Mouse (Mus musculus) CH12.LX (cell line): ENCODE data around the gene Nenf. TPM values are rescaled to one million over a fixed set of nuclear protein-coding genes. Genes with fewer than 3 reads are reported as not detected.

ENCODE experiments used
- DNase-seq: peaks from one replicate; pipeline ENCODE4 v3.0.0-alpha.2; 2013; ENCODE audit errors: extremely low read depth
- H3K27ac ChIP-seq: 2 replicates; pipeline ENCODE4 v1.5.1; 2012; ENCODE audit warnings: low read depth, mild to moderate bottlenecking, control low read depth, moderate library complexity; ENCODE audit not compliant: insufficient read depth
- H3K27me3 ChIP-seq: replicated peaks from 2 replicates; pipeline ENCODE3; 2012; ENCODE audit warnings: inconsistent platforms
- H3K36me3 ChIP-seq, 2 experiments: replicated peaks in 1 of 2; 2 replicates each; pipeline versions ENCODE3 to v1.6.1; 2012; ENCODE audit warnings: inconsistent platforms in 1 of 2, low read length in 1 of 2, mild to moderate bottlenecking in 1 of 2, mixed read lengths in 1 of 2, moderate library complexity in 1 of 2; ENCODE audit not compliant: control insufficient read depth in 1 of 2, insufficient read depth in 1 of 2
- H3K4me1 ChIP-seq, 2 experiments: 2 replicates each; pipeline ENCODE4 v1.6.1; 2012; ENCODE audit warnings: inconsistent platforms in 1 of 2, moderate library complexity in 1 of 2; ENCODE audit not compliant: insufficient read depth in 2 of 2, control insufficient read depth in 1 of 2
- H3K4me2 ChIP-seq: 2 replicates; pipeline ENCODE4 v1.6.1; 2012; ENCODE audit warnings: low read depth, mild to moderate bottlenecking, control low read depth; ENCODE audit not compliant: poor library complexity, insufficient read depth, severe bottlenecking
- H3K4me3 ChIP-seq, 3 experiments: fragments of 150-350 bp in 1 of 3; sonication (generic) in 1 of 3; replicated peaks in 1 of 3; 2 replicates each; pipeline versions ENCODE3 to v1.5.1; 2011 to 2012; ENCODE audit warnings: low read depth in 2 of 3, low read length in 2 of 3, mild to moderate bottlenecking in 2 of 3, moderate library complexity in 2 of 3, control low read depth in 1 of 3, improper control_type of control experiment in 1 of 3, inconsistent platforms in 1 of 3, mixed read lengths in 1 of 3; ENCODE audit not compliant: poor library complexity in 1 of 3
- H3K79me2 ChIP-seq: replicated peaks from 2 replicates; pipeline ENCODE4 v1.6.1; 2012; ENCODE audit warnings: mild to moderate bottlenecking, moderate library complexity; ENCODE audit not compliant: control insufficient read depth, poor library complexity, insufficient read depth, severe bottlenecking; ENCODE audit errors: extremely low read depth
- H3K9ac ChIP-seq: 2 replicates; pipeline ENCODE4 v1.6.1; 2012; ENCODE audit warnings: low read depth, mild to moderate bottlenecking, control low read depth, moderate library complexity; ENCODE audit not compliant: insufficient read depth
- H3K9me3 ChIP-seq: replicated peaks from 2 replicates; pipeline ENCODE3; 2012; ENCODE audit warnings: low read length, inconsistent platforms, mixed read lengths
- CHD1 ChIP-seq: IDR thresholded peaks from 2 replicates; pipeline ENCODE4 v1.6.1; 2012; ENCODE audit warnings: low read depth, low read length, improper control_type of control experiment, inconsistent platforms
- CHD2 ChIP-seq: IDR thresholded peaks from 2 replicates; pipeline ENCODE4 v1.6.1; 2011; ENCODE audit warnings: low read length, improper control_type of control experiment
- CTCF ChIP-seq, 2 experiments: IDR thresholded peaks in 1 of 2; conservative IDR thresholded peaks in 1 of 2; 2 replicates each; pipeline ENCODE4 v1.5.1; 2011 to 2012; ENCODE audit warnings: low read depth in 2 of 2, low read length in 2 of 2, improper control_type of control experiment in 1 of 2, inconsistent platforms in 1 of 2, mild to moderate bottlenecking in 1 of 2, moderate library complexity in 1 of 2
- ELF1 ChIP-seq: IDR thresholded peaks from 2 replicates; pipeline ENCODE4 v1.6.1; 2014; ENCODE audit warnings: low read depth, mild to moderate bottlenecking, inconsistent platforms, low read length, improper control_type of control experiment
- EP300 ChIP-seq: IDR thresholded peaks from 2 replicates; pipeline ENCODE4 v1.6.1; 2011; ENCODE audit warnings: low read length, improper control_type of control experiment
- ETS1 ChIP-seq: conservative IDR thresholded peaks from 2 replicates; pipeline ENCODE4 v1.6.1; 2012; ENCODE audit warnings: low read depth, mild to moderate bottlenecking, inconsistent platforms, low read length, improper control_type of control experiment, moderate library complexity
- GABPA ChIP-seq: IDR thresholded peaks from 2 replicates; pipeline ENCODE4 v1.6.1; 2012; ENCODE audit warnings: low read depth, low read length, improper control_type of control experiment, inconsistent platforms; ENCODE audit not compliant: insufficient replicate concordance
- HCFC1 ChIP-seq: IDR thresholded peaks from 2 replicates; pipeline ENCODE4 v1.6.1; 2012; ENCODE audit warnings: low read depth, mild to moderate bottlenecking, inconsistent platforms, low read length, improper control_type of control experiment
- IRF4 ChIP-seq: IDR thresholded peaks from 2 replicates; pipeline ENCODE4 v1.6.1; 2014; ENCODE audit warnings: low read depth, mild to moderate bottlenecking, inconsistent platforms, low read length, improper control_type of control experiment
- JUN ChIP-seq: IDR thresholded peaks from 2 replicates; pipeline ENCODE4 v1.6.1; 2011; ENCODE audit warnings: low read depth, mild to moderate bottlenecking, low read length, improper control_type of control experiment, moderate library complexity; ENCODE audit not compliant: insufficient read depth
- JUND ChIP-seq: conservative IDR thresholded peaks from 2 replicates; pipeline ENCODE4 v1.6.1; 2011; ENCODE audit warnings: low read depth, low read length, improper control_type of control experiment
- MAFK ChIP-seq: IDR thresholded peaks from 2 replicates; pipeline ENCODE4 v1.6.1; 2011; ENCODE audit warnings: low read length, improper control_type of control experiment; ENCODE audit not compliant: insufficient replicate concordance
- MEF2A ChIP-seq: IDR thresholded peaks from 2 replicates; pipeline ENCODE4 v1.6.1; 2014; ENCODE audit warnings: low read depth, mild to moderate bottlenecking, inconsistent platforms, low read length, improper control_type of control experiment, borderline replicate concordance
- NELFE ChIP-seq: IDR thresholded peaks from 2 replicates; pipeline ENCODE4 v1.6.1; 2011; ENCODE audit warnings: low read depth, low read length, improper control_type of control experiment
- POLR2A ChIP-seq: IDR thresholded peaks from 2 replicates; pipeline ENCODE4 v1.6.1; 2011; ENCODE audit warnings: low read depth, mild to moderate bottlenecking, improper control_type of control experiment, low read length
- RAD21 ChIP-seq: IDR thresholded peaks from 2 replicates; pipeline ENCODE4 v1.6.1; 2011; ENCODE audit warnings: low read depth, mild to moderate bottlenecking, low read length, improper control_type of control experiment, moderate library complexity
- RCOR1 ChIP-seq: conservative IDR thresholded peaks from 2 replicates; pipeline ENCODE4 v1.6.1; 2012; ENCODE audit warnings: low read depth, mild to moderate bottlenecking, inconsistent platforms, low read length, improper control_type of control experiment
- SMC3 ChIP-seq: IDR thresholded peaks from 2 replicates; pipeline ENCODE4 v1.6.1; 2011; ENCODE audit warnings: low read depth, low read length, improper control_type of control experiment
- TBP ChIP-seq: conservative IDR thresholded peaks from 2 replicates; pipeline ENCODE4 v1.6.1; 2011; ENCODE audit warnings: low read depth, low read length, improper control_type of control experiment
- UBTF ChIP-seq: IDR thresholded peaks from 2 replicates; pipeline ENCODE4 v1.6.1; 2012; ENCODE audit warnings: low read depth, mild to moderate bottlenecking, inconsistent platforms, low read length, improper control_type of control experiment, moderate library complexity
- USF2 ChIP-seq: conservative IDR thresholded peaks from 2 replicates; pipeline ENCODE4 v1.6.1; 2011; ENCODE audit warnings: low read depth, low read length, improper control_type of control experiment
- ZC3H11A ChIP-seq: IDR thresholded peaks from 2 replicates; pipeline ENCODE4 v1.6.1; 2012; ENCODE audit warnings: low read depth, mild to moderate bottlenecking, inconsistent platforms, low read length, improper control_type of control experiment
- ZKSCAN1 ChIP-seq: IDR thresholded peaks from 2 replicates; pipeline ENCODE4 v1.6.1; 2012; ENCODE audit warnings: low read depth, inconsistent platforms, low read length, improper control_type of control experiment, borderline replicate concordance
- ZNF384 ChIP-seq: IDR thresholded peaks from 2 replicates; pipeline ENCODE4 v1.6.1; 2012; ENCODE audit warnings: low read depth, low read length, improper control_type of control experiment, inconsistent platforms
- dilution Hi-C: fragments of 300-500 bp; cut with MboI; formaldehyde crosslinking; loops from 2 replicates; pipeline ENCODE4 v1.14.3; 2020; ENCODE audit warnings: low sequenced_read_pairs; ENCODE audit not compliant: extremely low pct_unique_long_range_greater_than_20kb, extremely low pct_ligation_motif_present
- in situ Hi-C: fragments of 300-500 bp; cut with MboI; formaldehyde crosslinking; loops from 3 replicates; pipeline ENCODE4 v1.14.3; 2019; ENCODE audit warnings: low sequenced_read_pairs, low pct_ligation_motif_present, low pct_unique_long_range_greater_than_20kb, mixed read lengths
- polyA plus RNA-seq: library from polyadenylated mRNA; unstranded; fragments of >175 nt; gene quantifications from 2 replicates; pipeline ENCODE4 v1.2.1, GENCODE M21; 2012; ENCODE audit warnings: low read depth; ENCODE audit not compliant: insufficient read length
- total RNA-seq, 2 experiments: library from RNA; depleted of rRNA; stranded (reverse); fragments of 300-350 nt in 1 of 2; fragments of >200 nt in 1 of 2; gene quantifications; 2 replicates each; pipeline ENCODE4 v1.2.3; 2012 to 2014

The Nenf gene
- total and polyA plus RNA-seq, 3 experiments: 28.8 to 86.7 (median 43.8) TPM

DNA sequence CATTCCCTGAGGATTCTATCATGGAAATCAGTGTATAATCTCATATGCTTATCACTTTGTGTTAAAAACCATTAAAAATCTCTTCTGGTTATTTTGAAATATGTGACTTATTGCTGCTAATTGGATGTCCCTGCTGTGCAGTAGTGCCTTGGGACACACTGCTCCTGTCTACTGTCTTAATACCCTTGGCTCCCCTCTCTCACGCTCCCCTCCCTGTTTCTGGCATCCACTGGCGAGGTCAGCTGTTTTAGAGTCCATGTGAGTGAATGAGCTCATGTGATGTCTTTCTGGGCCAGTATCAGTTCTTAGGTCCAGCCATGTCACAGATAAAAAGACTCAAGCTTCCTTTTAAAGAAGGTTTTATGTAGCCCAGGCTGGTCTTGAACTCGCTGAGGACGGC lies 12.4 kb upstream of the Nenf start:
- in situ Hi-C loops (loop anchor here (25.0 kb wide), 1 partner anchor 482 kb away; the partner anchor contains the start of gene Nek2), dilution Hi-C loops (no loop called here)
- no peak for TF ChIP-seq ELF1
- TF ChIP-seq IRF4: no peak
- no peak for TF ChIP-seq RCOR1
- no peak for TF ChIP-seq ETS1
- TF ChIP-seq CHD2: no peak
- no peak for TF ChIP-seq HCFC1
- TF ChIP-seq ZNF384: no peak
- no peak for TF ChIP-seq ZC3H11A
- no peak for TF ChIP-seq CHD1
- no peak for TF ChIP-seq TBP
- TF ChIP-seq EP300: no peak
- TF ChIP-seq SMC3: no peak
- no peak for TF ChIP-seq CTCF (conservative IDR thresholded peaks at IDR 0.05 in 1 of 2, IDR thresholded peaks at IDR 0.05 in 1 of 2; ENCODE audit: low read depth in 2 of 2, low read length in 2 of 2)
- no peak for TF ChIP-seq POLR2A
- TF ChIP-seq JUN: no peak
- no peak for TF ChIP-seq RAD21
- TF ChIP-seq MEF2A: no peak
- Histone ChIP-seq H3K36me3 (peaks cover 23 to 64% of the 10 kb centered on the region in 2 experiments), H3K9ac (no peak overlapping the region), H3K4me1 (peaks cover 17 to 44% of the 10 kb centered on the region in 2 experiments), H3K79me2 (peaks cover 15% of the 10 kb centered on the region), H3K4me3 (no peak overlapping the region), H3K27me3 (no peaks in the 10 kb centered on the region), H3K4me2 (no peak overlapping the region), H3K27ac (no peak overlapping the region), H3K9me3 (peaks cover 15% of the 10 kb centered on the region)
- no peak for DNase-seq

DNA sequence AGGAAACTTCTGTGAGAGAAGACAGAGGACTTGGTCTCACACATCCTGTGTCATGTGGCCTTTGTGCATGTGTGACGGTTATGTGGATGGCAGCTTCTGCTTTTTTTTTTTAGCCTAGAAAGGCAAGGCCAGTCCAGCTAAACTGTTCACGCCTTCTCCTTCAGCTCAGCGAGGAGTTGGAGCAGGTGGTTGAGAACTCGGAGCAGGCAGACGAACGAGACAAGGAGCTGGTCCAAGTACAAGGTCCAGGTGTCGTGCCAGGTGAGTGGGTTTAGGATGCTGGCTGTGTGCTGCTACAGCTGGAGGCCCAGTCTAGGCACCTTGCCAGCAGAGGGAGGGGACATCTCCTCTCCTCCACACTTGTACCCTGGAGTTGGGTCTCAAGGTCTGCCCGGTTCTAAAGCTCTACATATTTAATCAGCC lies 10.0 kb upstream of the Nenf start:
- Histone ChIP-seq H3K27ac (no peak overlapping the region), H3K4me2 (no peak overlapping the region), H3K79me2 (peaks cover 15% of the 10 kb centered on the region), H3K4me1 (peaks cover 18 to 47% of the 10 kb centered on the region in 2 experiments), H3K4me3 (no peak overlapping the region)
- DNase-seq: no peak
- dilution Hi-C loops: no loop called here
- in situ Hi-C loops: loop anchor here (25.0 kb wide), 1 partner anchor 484 kb away; the partner anchor contains the start of gene Nek2
- no peak for TF ChIP-seq MAFK
- no peak for TF ChIP-seq ETS1
- TF ChIP-seq JUN: no peak
- no peak for TF ChIP-seq NELFE
- TF ChIP-seq UBTF: no peak
- no peak for TF ChIP-seq USF2
- no peak for TF ChIP-seq ZKSCAN1
- TF ChIP-seq GABPA: no peak
- TF ChIP-seq JUND: no peak
- TF ChIP-seq, all 38 proteins: peak for 0
- Histone ChIP-seq H3K27me3 (no peaks in the 10 kb centered on the region), H3K9ac (no peak overlapping the region), H3K36me3 (peaks cover 10 to 46% of the 10 kb centered on the region in 2 experiments), H3K9me3 (peaks cover 2% of the 10 kb centered on the region)
